Mouse (Mus musculus) midbrain, embryonic 15.5 days (tissue): ENCODE results near the gene Nfkb1. TPM values are rescaled to one million over a fixed set of nuclear protein-coding genes. Genes with fewer than 3 reads are reported as not detected.

ENCODE experiments used
- ATAC-seq: fragments of 200-750 bp; cut with Nextera tagmentation; replicated peaks from 2 replicates; pipeline ENCODE4 v1.8.0; 2017; ENCODE audit warnings: moderate TSS enrichment
- H3K27ac ChIP-seq: fragments of 300-500 bp; sonication (generic); 2 replicates; pipeline ENCODE4 v1.5.1; 2015; ENCODE audit warnings: mild to moderate bottlenecking, inconsistent platforms
- H3K27me3 ChIP-seq: fragments of 300-500 bp; sonication (generic); replicated peaks from 2 replicates; pipeline ENCODE4 v1.6.1; 2015; ENCODE audit warnings: inconsistent platforms
- H3K36me3 ChIP-seq: fragments of 300-500 bp; sonication (generic); replicated peaks from 2 replicates; pipeline ENCODE4 v1.6.1; 2015; ENCODE audit warnings: inconsistent platforms
- H3K4me1 ChIP-seq: fragments of 300-500 bp; sonication (generic); 2 replicates; pipeline ENCODE4 v1.6.1; 2015; ENCODE audit warnings: inconsistent platforms
- H3K4me2 ChIP-seq: fragments of 300-500 bp; sonication (generic); 2 replicates; pipeline ENCODE4 v1.6.1; 2015; ENCODE audit warnings: inconsistent platforms, mild to moderate bottlenecking, moderate library complexity
- H3K4me3 ChIP-seq: fragments of 300-500 bp; sonication (generic); 2 replicates; pipeline ENCODE4 v1.5.1; 2015; ENCODE audit warnings: mild to moderate bottlenecking, inconsistent platforms
- H3K9ac ChIP-seq: fragments of 300-500 bp; sonication (generic); 2 replicates; pipeline ENCODE4 v1.6.1; 2015; ENCODE audit warnings: mild to moderate bottlenecking, inconsistent platforms
- H3K9me3 ChIP-seq: fragments of 300-500 bp; sonication (generic); 2 replicates; pipeline ENCODE4 v1.6.1; 2016; ENCODE audit warnings: inconsistent platforms
- whole genome bisulfite sequencing: fragments of 180-500 bp; shearing (Covaris S2); methylation state at CpG from one replicate; pipeline ENCODE4 v1.1.7; 2015; ENCODE audit warnings: mixed read lengths; 5-methylcytosine and 5-hydroxymethylcytosine counted together
- polyA plus RNA-seq: library from polyadenylated mRNA; unstranded; fragments of >200 nt; fragmentation: Nextera tagmentation; extraction: Ambion mirVana; gene quantifications from 2 replicates; pipeline ENCODE4 v1.2.1, GENCODE M21; 2015

The Nfkb1 gene
- polyA plus RNA-seq, 1 experiment from 2014 or later: 7.9 TPM

DNA sequence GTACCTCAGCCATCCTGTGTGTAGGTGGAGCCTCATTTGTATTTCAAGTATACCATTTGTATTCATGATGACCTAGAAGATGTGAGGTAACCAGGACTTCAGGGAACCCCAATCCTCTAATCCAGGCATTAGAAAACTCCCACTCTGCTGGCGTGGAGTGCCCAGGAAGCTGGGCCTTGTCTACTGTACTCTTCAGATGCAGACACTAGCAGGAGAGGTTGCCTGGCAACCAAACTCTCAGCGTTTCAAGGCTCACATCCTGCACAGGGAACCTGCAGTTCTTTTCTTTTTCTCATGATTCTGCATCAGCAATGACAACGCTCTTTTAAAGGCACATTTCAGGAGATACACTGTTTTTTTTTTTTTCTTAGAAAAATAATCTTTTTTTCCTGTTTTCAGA lies 81.1 kb downstream of the Nfkb1 start:
- H3K9me3 ChIP-seq: no peaks in the 10 kb centered on the region
- H3K9ac ChIP-seq: no peak overlapping the region
- H3K27me3 ChIP-seq: no peaks in the 10 kb centered on the region
- H3K4me2 ChIP-seq: no peak overlapping the region
- H3K27ac ChIP-seq: peak overlapping the region; percentile 74
- H3K4me3 ChIP-seq: no peak overlapping the region
- peaks cover 13% of the 10 kb centered on the region; the same call in 1 of the 2 replicates for H3K36me3 ChIP-seq
- ATAC-seq: peak; percentile 93
- H3K4me1 ChIP-seq: peaks cover 10% of the 10 kb centered on the region
- WGBS: 21% methylated on average over 3 of the region's 3 CpGs

DNA sequence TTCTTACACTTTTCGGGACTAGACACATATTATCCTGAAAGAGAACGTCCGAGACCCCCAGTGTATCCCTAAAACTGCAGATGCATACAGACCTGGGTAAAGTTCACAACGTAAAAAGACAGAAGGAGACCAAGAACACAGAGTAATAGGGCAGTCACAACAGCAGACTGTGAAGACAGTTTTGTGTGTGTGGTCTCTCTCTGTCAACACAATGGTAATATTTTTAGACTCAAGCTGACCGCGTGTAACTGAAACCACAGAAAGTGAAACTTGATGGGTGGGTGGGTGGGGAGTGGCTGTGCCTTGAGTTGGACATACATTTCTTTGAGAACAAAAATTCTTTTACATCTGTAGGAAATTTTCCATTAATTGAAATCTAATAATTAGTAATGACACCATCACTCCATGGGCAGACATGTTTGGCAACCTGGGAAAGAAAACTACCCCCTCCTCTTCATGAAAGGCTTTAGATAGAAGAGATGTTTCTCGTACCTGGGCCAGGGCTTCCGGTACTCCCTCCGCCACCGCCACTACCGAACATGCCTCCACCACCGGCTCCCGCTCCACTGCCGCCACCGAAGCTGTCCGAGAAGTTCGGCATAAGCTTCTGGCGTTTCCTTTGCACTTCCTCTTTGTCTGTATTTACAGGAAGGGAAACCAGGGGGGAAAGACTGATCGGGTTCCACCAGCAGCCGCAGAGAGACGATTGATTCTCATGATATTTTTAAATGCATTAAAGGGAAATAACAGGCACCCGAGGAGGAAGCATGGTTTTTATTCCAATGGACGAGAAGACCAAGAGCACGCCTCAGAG lies 83.5 kb downstream of the Nfkb1 start:
- no peak for ATAC-seq
- peaks cover 5% of the 10 kb centered on the region; the same call in 1 of the 2 replicates for H3K36me3 ChIP-seq
- 92% methylated on average over 24 of the region's 24 CpGs for WGBS

DNA sequence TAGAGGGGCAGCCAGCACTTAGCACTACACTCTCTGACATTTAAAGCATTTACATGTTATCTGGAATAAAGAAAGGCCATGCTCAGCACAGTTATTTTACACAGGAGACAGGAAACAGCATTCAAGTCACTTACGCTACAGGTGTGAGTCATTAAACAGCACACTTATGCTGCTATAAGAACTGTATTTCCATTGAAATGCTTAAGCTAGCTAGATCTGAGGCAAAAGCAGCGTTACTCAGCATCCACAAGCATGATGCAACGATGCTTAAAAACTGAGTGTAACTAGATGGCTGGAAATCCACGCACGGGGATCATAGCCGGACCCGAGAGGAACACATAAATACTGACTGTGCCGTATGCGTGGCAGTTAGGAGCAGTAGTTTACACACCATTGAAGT lies 84.3 kb downstream of the Nfkb1 start:
- H3K36me3 ChIP-seq: peaks cover 5% of the 10 kb centered on the region; the same call in 1 of the 2 replicates
- H3K9me3 ChIP-seq: no peaks in the 10 kb centered on the region
- 91% methylated on average over 9 of the region's 9 CpGs for WGBS
- H3K9ac ChIP-seq: no peak overlapping the region
- ATAC-seq: no peak
- H3K4me2 ChIP-seq: no peak overlapping the region
- no peak overlapping the region for H3K4me3 ChIP-seq
- H3K27ac ChIP-seq: no peak overlapping the region
- peaks cover 10% of the 10 kb centered on the region for H3K4me1 ChIP-seq
- H3K27me3 ChIP-seq: no peaks in the 10 kb centered on the region

More for the DNA sequence above, 83.5 kb downstream of the Nfkb1 start:
- Histone ChIP-seq H3K9ac (no peak overlapping the region), H3K9me3 (no peaks in the 10 kb centered on the region), H3K4me3 (no peak overlapping the region), H3K27me3 (no peaks in the 10 kb centered on the region), H3K27ac (no peak overlapping the region), H3K4me1 (peaks cover 10% of the 10 kb centered on the region), H3K4me2 (no peak overlapping the region)

DNA sequence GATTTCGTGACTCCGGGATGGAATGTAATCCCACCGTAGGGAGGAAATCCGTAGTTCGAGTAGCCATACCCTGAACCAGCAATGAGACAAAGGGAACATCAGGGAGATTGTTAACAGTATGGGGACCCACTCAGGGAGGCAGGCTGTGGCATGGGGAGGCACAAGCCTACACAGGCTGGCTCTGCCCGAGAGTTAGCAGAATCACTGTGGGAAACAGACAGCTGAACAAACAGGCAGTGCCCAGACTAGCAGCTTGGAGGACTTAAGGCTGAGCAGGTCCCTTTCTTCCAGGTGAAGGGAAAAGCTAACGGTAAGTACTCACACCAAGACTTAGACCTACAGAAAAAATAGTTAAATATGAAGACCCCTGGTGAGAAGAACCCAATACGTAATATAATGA lies 84.8 kb downstream of the Nfkb1 start:
- no peak overlapping the region for H3K27ac ChIP-seq
- H3K9me3 ChIP-seq: no peaks in the 10 kb centered on the region
- H3K4me2 ChIP-seq: no peak overlapping the region
- whole genome bisulfite sequencing: 87% methylated on average over 8 of the region's 8 CpGs
- no peak for ATAC-seq
- peaks cover 10% of the 10 kb centered on the region for H3K4me1 ChIP-seq
- H3K36me3 ChIP-seq: peaks cover 5% of the 10 kb centered on the region; the same call in 1 of the 2 replicates
- no peak overlapping the region for H3K4me3 ChIP-seq
- no peaks in the 10 kb centered on the region for H3K27me3 ChIP-seq
- H3K9ac ChIP-seq: no peak overlapping the region

DNA sequence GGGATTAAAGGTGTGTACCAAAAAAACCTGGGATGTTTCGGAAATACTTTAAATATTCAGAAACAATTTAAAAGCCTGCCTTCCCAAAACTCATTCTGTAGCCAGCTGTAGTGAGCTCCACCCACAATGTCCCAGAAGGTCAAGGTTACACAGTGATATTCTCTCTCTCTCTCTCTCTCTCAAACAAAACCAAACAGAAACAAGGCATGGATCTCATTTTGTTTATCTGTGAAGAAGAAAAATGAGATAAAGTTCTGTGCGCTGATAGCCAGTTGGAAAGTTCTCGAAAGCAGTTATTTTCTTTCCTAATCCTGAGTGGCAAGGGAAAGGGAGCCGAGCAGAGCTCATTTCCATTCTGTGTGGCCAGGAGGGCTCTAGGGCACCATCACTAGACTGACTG lies 85.9 kb downstream of the Nfkb1 start:
- no peak for ATAC-seq
- WGBS: 64% methylated on average over 4 of the region's 4 CpGs
- H3K9ac ChIP-seq: no peak overlapping the region
- peaks cover 7% of the 10 kb centered on the region for H3K4me1 ChIP-seq
- H3K27me3 ChIP-seq: no peaks in the 10 kb centered on the region
- H3K9me3 ChIP-seq: no peaks in the 10 kb centered on the region
- peaks cover 5% of the 10 kb centered on the region; the same call in 1 of the 2 replicates for H3K36me3 ChIP-seq
- H3K4me2 ChIP-seq: no peak overlapping the region
- H3K27ac ChIP-seq: no peak overlapping the region
- H3K4me3 ChIP-seq: no peak overlapping the region

DNA sequence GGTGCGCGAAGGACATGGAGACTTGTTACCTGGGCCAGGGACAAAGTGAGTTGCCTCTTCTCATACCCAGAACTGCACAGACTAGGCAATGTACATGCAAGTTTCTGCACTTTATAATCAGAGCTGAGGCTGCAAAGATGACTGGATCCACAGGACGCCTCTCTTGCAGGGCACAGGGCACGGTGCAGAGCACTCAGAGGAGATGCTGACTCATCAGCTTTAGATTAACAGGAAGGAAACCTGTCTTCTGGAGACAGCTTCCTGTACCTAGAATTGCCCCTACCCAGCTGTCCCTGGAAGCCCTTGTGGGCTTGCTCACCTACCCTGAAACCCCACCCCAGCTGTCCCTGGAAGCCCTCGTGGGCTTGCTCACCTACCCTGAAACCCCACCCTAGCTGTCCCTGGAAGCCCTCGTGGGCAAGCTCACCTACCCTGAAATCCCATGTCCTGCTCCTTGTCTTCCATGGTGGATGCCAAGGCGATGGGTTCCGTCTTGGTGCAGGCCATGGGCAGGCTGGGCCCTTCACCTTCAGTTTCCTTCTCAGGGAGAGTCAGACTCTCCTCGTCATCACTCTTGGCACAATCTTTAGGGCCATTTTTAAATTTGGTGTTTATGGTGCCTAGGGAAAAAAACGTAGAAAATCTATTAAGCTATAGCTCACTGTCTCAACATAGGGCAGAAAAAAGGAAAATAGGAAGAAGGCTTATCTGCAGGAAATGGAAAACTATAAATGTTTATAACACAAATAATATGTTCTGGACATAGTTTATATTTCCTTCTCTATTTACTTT lies 86.5 kb downstream of the Nfkb1 start:
- Histone ChIP-seq H3K9ac (no peak overlapping the region), H3K27me3 (no peaks in the 10 kb centered on the region), H3K36me3 (peaks cover 5% of the 10 kb centered on the region; the same call in 1 of the 2 replicates), H3K9me3 (no peaks in the 10 kb centered on the region), H3K4me3 (no peak overlapping the region), H3K4me1 (peaks cover 2% of the 10 kb centered on the region; the same call in 1 of the 2 replicates), H3K27ac (no peak overlapping the region), H3K4me2 (no peak overlapping the region)
- 90% methylated on average over 10 of the region's 10 CpGs for WGBS
- no peak for ATAC-seq

DNA sequence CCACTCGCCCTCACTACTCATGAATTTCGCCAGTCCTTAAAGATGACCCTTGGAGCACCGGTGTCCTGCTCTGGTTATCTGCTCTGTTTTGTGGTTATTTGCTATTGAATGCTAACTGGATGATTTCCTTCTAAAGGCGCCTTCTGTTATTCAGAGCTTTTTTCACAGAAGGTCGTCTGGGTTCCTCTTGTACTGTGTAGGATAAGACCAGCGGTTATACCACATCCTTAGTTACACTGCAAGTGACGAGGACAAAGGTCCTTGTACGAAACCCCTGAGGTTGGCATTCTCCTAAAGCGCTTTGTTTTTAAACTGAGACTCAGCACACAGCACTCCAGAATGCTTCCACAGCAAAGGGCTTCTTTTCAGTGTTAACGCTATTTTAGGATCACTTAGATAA lies 88.6 kb downstream of the Nfkb1 start:
- ATAC-seq: no peak
- peaks cover 5% of the 10 kb centered on the region; the same call in 1 of the 2 replicates for H3K36me3 ChIP-seq
- no peaks in the 10 kb centered on the region for H3K9me3 ChIP-seq
- no peak overlapping the region for H3K4me3 ChIP-seq
- 81% methylated on average over 10 of the region's 10 CpGs for WGBS
- H3K27me3 ChIP-seq: no peaks in the 10 kb centered on the region
- H3K4me1 ChIP-seq: no peaks in the 10 kb centered on the region
- no peak overlapping the region for H3K4me2 ChIP-seq
- no peak overlapping the region for H3K9ac ChIP-seq
- H3K27ac ChIP-seq: no peak overlapping the region

DNA sequence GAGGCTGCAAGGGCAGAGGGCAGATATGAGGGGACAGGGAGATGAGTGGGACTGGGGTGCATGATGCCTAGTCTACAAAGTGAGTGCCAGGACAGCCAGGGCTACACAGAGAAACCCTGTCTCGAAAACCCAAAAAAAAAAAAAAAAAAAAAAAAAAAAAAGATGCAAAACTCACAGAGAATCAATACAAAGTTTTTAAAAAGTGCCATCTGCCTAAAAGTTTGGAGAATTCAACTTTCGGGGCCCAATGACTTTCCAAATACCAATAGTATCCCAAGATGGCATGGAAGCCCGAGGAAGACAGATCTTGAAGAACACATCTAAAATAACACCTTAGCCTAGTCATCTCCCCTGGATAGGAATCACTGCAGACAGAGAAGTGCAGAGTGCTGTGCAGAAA lies 93.0 kb downstream of the Nfkb1 start:
- H3K4me3 ChIP-seq: no peak overlapping the region
- no peak overlapping the region for H3K27ac ChIP-seq
- H3K4me1 ChIP-seq: no peaks in the 10 kb centered on the region
- ATAC-seq: no peak
- no peaks in the 10 kb centered on the region for H3K36me3 ChIP-seq
- H3K9me3 ChIP-seq: no peaks in the 10 kb centered on the region
- H3K4me2 ChIP-seq: no peak overlapping the region
- no peak overlapping the region for H3K9ac ChIP-seq
- WGBS: 85% methylated on average over 3 of the region's 3 CpGs
- H3K27me3 ChIP-seq: no peaks in the 10 kb centered on the region

DNA sequence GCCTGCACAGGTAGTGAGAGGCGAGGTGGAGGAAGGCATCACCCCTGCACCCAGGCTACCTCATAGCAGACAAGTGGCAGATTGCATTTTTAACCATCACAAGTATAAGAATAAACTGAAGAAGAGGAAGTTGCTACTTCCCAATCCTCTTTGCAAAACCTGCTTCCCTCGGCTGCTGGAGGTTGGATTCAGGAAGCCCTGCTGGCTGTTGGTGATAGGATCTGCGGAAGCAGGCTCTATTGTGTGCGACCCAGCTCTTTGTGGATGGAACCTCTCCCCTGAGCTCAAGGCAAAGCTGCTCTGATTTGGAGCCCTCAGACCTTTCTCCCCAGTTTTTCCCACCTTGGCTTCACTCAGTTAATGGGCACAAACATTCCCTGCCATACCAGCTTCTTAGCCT lies 94.3 kb downstream of the Nfkb1 start:
- Histone ChIP-seq H3K9ac (no peak overlapping the region), H3K4me2 (no peak overlapping the region), H3K27ac (no peak overlapping the region; the same call in 1 of the 2 replicates), H3K9me3 (no peaks in the 10 kb centered on the region), H3K27me3 (no peaks in the 10 kb centered on the region), H3K4me3 (no peak overlapping the region), H3K4me1 (no peaks in the 10 kb centered on the region), H3K36me3 (no peaks in the 10 kb centered on the region)
- WGBS: 46% methylated on average over 4 of the region's 4 CpGs
- no peak for ATAC-seq

DNA sequence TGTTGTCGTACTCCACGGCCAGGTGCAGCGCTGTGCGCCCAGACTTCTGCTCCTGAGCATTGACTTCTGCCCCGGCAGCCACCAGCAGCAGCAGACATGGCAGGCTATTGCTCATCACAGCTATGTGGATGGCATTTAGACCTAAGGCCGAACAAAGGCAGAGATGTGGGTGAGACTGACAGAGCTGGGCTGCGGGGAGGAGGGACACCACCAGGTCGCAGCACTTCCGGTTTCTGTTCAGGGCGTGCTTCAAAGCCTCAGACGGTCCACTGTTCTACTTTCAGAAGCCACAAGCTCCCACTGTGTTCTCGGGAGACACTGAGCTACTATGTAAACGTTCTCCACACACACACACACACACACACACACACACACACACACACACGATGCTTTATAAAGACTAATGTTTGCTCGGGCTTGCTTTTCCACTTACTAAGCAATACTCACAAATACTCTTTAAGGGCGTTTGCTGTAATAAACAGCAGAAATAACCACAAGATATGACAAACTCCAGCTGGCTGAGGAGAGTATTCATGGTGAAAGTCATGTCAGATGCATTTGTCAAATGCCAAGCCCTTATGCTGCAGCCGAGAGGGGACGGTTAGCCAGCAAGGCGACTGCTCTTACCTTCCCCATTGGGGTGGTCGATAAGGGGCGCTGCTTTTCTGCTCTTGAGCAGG lies 97.0 kb downstream of the Nfkb1 start:
- WGBS: 81% methylated on average over 21 of the region's 21 CpGs

DNA sequence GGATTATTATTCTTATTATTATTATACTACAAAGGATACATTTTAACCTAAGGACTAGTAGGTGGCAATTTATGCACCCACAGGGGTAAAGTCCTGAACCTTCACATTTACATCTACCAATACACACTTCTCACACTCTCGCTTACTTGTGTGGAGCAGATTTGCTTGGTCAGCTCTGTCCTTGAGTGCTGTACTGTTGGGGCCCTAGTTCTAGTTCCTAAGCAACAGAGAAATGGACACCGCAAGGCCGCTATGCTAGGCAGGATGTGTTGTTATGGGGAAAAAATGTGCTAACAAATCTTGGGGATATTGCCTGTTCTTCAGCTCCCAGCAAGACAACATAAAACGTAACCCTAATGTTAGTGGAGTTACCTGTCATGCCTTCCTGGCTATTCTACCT lies 99.3 kb downstream of the Nfkb1 start:
- no peaks in the 10 kb centered on the region; the same call in 1 of the 2 replicates for H3K36me3 ChIP-seq
- no peak overlapping the region for H3K27ac ChIP-seq

More for the DNA sequence above, 97.0 kb downstream of the Nfkb1 start:
- ATAC-seq: 0 out of 2 replicates have a peak, but pooled peaks have one; percentile 9
- Histone ChIP-seq H3K4me2 (no peak overlapping the region), H3K27ac (no peak overlapping the region), H3K4me1 (no peaks in the 10 kb centered on the region), H3K27me3 (no peaks in the 10 kb centered on the region), H3K9me3 (no peaks in the 10 kb centered on the region), H3K4me3 (no peak overlapping the region), H3K36me3 (no peaks in the 10 kb centered on the region), H3K9ac (no peak overlapping the region)

DNA sequence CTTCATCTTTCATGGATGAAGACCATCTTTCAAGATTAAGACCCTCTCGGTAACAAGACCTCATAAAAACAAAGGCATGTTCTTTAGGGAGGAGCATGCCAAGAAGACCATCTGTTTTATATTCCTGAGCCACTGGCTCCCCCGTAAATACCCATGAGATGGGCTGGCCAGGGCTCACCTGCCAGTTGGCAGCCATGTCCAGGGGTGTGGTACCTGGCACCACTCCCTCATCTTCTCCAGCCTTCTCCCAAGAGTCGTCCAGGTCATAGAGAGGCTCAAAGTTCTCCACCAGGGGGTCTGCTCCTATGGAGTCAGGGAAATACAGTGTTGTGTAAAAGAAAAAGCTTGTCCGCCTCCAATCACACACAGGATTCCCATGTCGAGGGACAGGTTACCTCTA lies 100.0 kb downstream of the Nfkb1 start:
- no peak overlapping the region for H3K4me3 ChIP-seq
- no peak overlapping the region for H3K4me2 ChIP-seq
- no peaks in the 10 kb centered on the region for H3K27me3 ChIP-seq
- no peak overlapping the region for H3K9ac ChIP-seq
- 79% methylated on average over 5 of the region's 5 CpGs for WGBS
- ATAC-seq: no peak
- no peaks in the 10 kb centered on the region for H3K9me3 ChIP-seq
- H3K27ac ChIP-seq: no peak overlapping the region
- no peaks in the 10 kb centered on the region; the same call in 1 of the 2 replicates for H3K36me3 ChIP-seq
- no peaks in the 10 kb centered on the region for H3K4me1 ChIP-seq

More for the DNA sequence above, 99.3 kb downstream of the Nfkb1 start:
- H3K4me1 ChIP-seq: no peaks in the 10 kb centered on the region
- no peak; the same call in 1 of the 2 replicates for ATAC-seq
- H3K9me3 ChIP-seq: no peaks in the 10 kb centered on the region
- no peaks in the 10 kb centered on the region for H3K27me3 ChIP-seq
- H3K9ac ChIP-seq: no peak overlapping the region
- no peak overlapping the region for H3K4me2 ChIP-seq
- no peak overlapping the region for H3K4me3 ChIP-seq
- 81% methylated on average over 4 of the region's 4 CpGs for WGBS
